Mouse (Mus musculus): ENCODE measurements around the gene Safb2. TPM values are rescaled to one million over a fixed set of nuclear protein-coding genes. Genes with fewer than 3 reads are reported as not detected.
"Not testable (repeated sequence)": the region's sequence is repeated elsewhere in the genome, so short reads cannot be mapped to it uniquely, and the experiment has no call there.

Safb2 gene
- polyA plus RNA-seq, 1 experiment from 2014 or later: 69.4 TPM

DNA sequence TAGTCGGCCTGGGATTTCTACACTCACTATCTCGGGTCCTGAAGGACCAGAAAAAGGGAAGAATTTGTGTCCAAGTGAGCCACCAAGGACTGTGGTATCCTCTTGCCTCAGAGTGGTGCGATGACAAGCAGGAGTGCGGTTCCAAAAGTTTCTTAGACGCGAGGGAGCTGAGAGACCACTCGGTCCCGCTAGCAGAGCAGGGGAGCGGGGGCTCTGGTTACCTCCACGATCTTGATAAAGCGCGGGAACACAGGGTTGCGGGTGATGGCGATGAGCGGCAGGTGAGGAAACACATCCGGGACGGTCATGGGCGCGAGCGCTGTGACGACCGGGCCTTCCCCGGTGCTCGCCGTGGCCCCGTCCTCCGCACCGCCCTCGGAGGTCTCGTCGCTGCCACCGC lies 41.9 kb upstream of the Safb2 start:
- DNase-seq: no peak
- H3K4me3 ChIP-seq (ENCODE audit: low read depth, low read length): peak overlapping the region; percentile 96
- H3K4me1 ChIP-seq (ENCODE audit: insufficient read depth): 0 out of 2 replicates have a peak, but pooled peaks cover 5% of the 10 kb centered on the region
- H3K36me3 ChIP-seq (ENCODE audit: insufficient read depth): peaks cover 29% of the 10 kb centered on the region
- ATAC-seq (ENCODE audit: insufficient read depth): no peak; the same call in 1 of the 2 replicates
- H3K9me3 ChIP-seq (ENCODE audit: low read depth, low read length): no peaks in the 10 kb centered on the region
- no peak for TF ChIP-seq CTCF (IDR thresholded peaks at IDR 0.05; ENCODE audit: low read depth)
- H3K4me2 ChIP-seq: peak overlapping the region; percentile 91
- peak overlapping the region; percentile 65; the same call in 1 of the 2 replicates for H3K27ac ChIP-seq (ENCODE audit: low read depth)
- H3K9ac ChIP-seq: peak overlapping the region; percentile 87
- H3K27me3 ChIP-seq (ENCODE audit: insufficient read depth, low read length): no peaks in the 10 kb centered on the region
- WGBS: under 1% methylated on average over 32 of the region's 32 CpGs

DNA sequence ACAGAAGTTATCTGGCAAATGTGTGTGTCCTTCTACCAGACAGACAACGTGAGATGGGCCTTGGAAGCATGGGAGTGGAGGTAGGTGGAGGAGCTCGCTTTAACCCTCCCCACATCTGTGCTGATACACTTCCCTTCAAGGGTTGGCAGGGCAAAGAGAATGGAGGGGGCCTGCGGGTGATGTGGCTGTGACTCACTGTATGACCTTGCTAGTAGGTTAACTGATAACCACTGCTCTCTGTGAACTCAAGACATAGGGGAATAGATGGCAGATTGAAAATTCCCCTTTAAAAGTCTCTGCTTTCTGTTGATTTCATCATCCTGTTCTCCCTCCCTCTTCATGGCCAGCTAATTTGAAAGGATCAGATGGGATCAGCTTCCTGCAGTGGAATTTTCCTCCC lies 41.1 kb upstream of the Safb2 start:
- peak overlapping the region; percentile 91 for H3K4me2 ChIP-seq
- WGBS: 83% methylated on average over 3 of the region's 3 CpGs
- ATAC-seq (ENCODE audit: insufficient read depth) (no peak), DNase-seq (no peak)
- peaks cover 35% of the 10 kb centered on the region for H3K36me3 ChIP-seq (ENCODE audit: insufficient read depth)
- no peaks in the 10 kb centered on the region for H3K27me3 ChIP-seq (ENCODE audit: insufficient read depth, low read length)
- H3K9me3 ChIP-seq (ENCODE audit: low read depth, low read length): no peaks in the 10 kb centered on the region
- peak overlapping the region; percentile 87; the same call in 1 of the 2 replicates for H3K9ac ChIP-seq
- H3K27ac ChIP-seq (ENCODE audit: low read depth): no peak overlapping the region
- no peak for TF ChIP-seq CTCF (IDR thresholded peaks at IDR 0.05; ENCODE audit: low read depth)
- H3K4me1 ChIP-seq (ENCODE audit: insufficient read depth): 0 out of 2 replicates have a peak, but pooled peaks cover 5% of the 10 kb centered on the region
- H3K4me3 ChIP-seq (ENCODE audit: low read depth, low read length): peak overlapping the region; percentile 96

DNA sequence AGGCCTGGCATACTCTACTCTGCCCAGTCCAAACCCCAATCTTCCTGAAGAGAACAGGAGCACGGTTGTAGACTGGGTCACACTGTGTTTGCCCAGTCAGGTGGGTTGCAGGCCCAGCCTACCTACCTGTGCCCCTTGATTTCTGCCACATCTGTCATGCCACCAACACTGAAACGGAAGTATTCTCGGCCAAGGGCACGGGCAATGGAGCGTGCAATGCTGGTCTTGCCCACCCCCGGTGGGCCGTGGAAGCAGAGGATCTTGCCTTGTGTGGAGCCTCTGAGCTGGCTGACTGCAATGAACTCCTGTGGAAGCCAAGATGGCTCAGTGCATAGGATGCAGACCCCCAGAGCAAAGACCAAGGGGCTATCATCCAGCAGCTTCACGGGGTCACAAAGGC lies 33.2 kb upstream of the Safb2 start:
- Histone ChIP-seq H3K9ac (no peak overlapping the region), H3K27me3 (ENCODE audit: insufficient read depth, low read length) (no peaks in the 10 kb centered on the region), H3K27ac (ENCODE audit: low read depth) (no peak overlapping the region), H3K4me1 (ENCODE audit: insufficient read depth) (peaks cover 7% of the 10 kb centered on the region; the same call in 1 of the 2 replicates), H3K4me2 (no peak overlapping the region), H3K36me3 (ENCODE audit: insufficient read depth) (peaks cover 85% of the 10 kb centered on the region), H3K9me3 (ENCODE audit: low read depth, low read length) (no peaks in the 10 kb centered on the region), H3K4me3 (ENCODE audit: low read depth, low read length) (no peak overlapping the region)
- ATAC-seq (ENCODE audit: insufficient read depth): no peak
- WGBS: 87% methylated on average over 8 of the region's 8 CpGs
- DNase-seq: no peak
- TF ChIP-seq CTCF (IDR thresholded peaks at IDR 0.05; ENCODE audit: low read depth): no peak

DNA sequence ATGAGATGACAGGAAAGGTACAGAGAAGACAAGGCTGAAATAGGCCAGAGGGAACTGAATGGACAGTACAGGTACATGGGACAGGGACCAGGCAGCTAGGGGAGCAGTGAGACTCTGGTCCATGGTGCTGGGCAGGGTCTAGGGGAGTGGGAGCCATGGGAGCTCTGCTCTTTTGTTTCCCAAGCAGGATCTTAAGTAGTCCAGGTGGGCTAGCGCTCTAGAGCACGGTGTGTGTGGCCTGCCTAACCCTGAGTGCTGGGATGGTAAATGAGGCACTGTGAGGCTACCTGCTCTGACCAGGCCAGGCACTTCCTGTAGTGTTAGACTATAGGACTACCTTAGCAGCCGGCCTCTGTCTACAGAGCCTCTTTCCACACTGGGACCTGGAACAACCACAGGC lies 32.3 kb upstream of the Safb2 start:
- H3K4me3 ChIP-seq (ENCODE audit: low read depth, low read length): no peak overlapping the region
- TF ChIP-seq CTCF (IDR thresholded peaks at IDR 0.05; ENCODE audit: low read depth): no peak
- no peak for DNase-seq
- H3K4me1 ChIP-seq (ENCODE audit: insufficient read depth): peaks cover 7% of the 10 kb centered on the region; the same call in 1 of the 2 replicates
- no peak for ATAC-seq (ENCODE audit: insufficient read depth)
- H3K4me2 ChIP-seq: no peak overlapping the region
- no peaks in the 10 kb centered on the region for H3K27me3 ChIP-seq (ENCODE audit: insufficient read depth, low read length)
- no peaks in the 10 kb centered on the region for H3K9me3 ChIP-seq (ENCODE audit: low read depth, low read length)
- no peak overlapping the region for H3K27ac ChIP-seq (ENCODE audit: low read depth)
- H3K36me3 ChIP-seq (ENCODE audit: insufficient read depth): peaks cover 76% of the 10 kb centered on the region
- H3K9ac ChIP-seq: no peak overlapping the region
- 80% methylated on average over 3 of the region's 3 CpGs for WGBS

GRCm38 (mm10) chr17:56615792-56616191 lies 31.4 kb upstream of the Safb2 start:
- no peak overlapping the region for H3K27ac ChIP-seq (ENCODE audit: low read depth)
- DNase-seq (no peak), ATAC-seq (ENCODE audit: insufficient read depth) (no peak)
- no peaks in the 10 kb centered on the region for H3K9me3 ChIP-seq (ENCODE audit: low read depth, low read length)
- H3K27me3 ChIP-seq (ENCODE audit: insufficient read depth, low read length): no peaks in the 10 kb centered on the region
- H3K4me3 ChIP-seq (ENCODE audit: low read depth, low read length): no peak overlapping the region
- peaks cover 7% of the 10 kb centered on the region; the same call in 1 of the 2 replicates for H3K4me1 ChIP-seq (ENCODE audit: insufficient read depth)
- 76% methylated on average over 4 of the region's 4 CpGs for WGBS
- no peak overlapping the region for H3K4me2 ChIP-seq
- peaks cover 69% of the 10 kb centered on the region for H3K36me3 ChIP-seq (ENCODE audit: insufficient read depth)
- TF ChIP-seq CTCF (IDR thresholded peaks at IDR 0.05; ENCODE audit: low read depth): no peak
- no peak overlapping the region for H3K9ac ChIP-seq

DNA sequence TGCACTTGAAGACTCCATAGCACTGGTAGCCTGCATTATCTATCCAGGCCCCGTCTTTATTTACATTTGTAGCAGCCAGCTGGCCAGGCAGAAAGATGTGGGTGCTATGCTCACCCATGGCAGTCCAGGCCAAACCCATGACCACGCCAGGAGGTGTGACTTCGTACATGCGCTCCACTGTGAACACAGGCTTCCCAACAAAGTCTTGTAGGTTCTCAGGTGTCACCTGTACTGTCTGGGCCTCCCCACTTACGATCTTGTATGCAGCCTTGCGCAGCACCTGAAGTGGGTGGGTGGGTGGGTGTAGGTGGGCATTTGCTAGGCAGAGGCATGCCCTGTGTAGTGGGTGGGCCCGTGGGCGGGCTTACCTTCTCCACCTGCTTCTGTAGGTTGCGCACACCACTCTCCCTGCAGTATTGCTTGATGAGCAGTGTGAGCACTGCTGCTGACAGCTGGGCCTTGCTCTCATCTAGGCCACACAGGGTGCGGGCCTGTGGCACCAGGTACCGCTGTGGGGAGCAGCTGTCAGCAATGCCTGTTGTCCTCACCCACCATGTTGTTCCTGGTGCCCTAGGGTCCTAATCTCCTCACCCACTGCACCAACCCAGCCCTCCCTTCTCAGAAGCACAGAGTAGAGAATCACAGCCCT lies 30.9 kb upstream of the Safb2 start:
- Histone ChIP-seq H3K36me3 (ENCODE audit: insufficient read depth) (peaks cover 64% of the 10 kb centered on the region), H3K4me3 (ENCODE audit: low read depth, low read length) (peak overlapping the region; percentile 78), H3K4me2 (peak overlapping the region; percentile 98), H3K9me3 (ENCODE audit: low read depth, low read length) (no peaks in the 10 kb centered on the region), H3K27ac (ENCODE audit: low read depth) (no peak overlapping the region), H3K9ac (peak overlapping the region; percentile 91; the same call in 1 of the 2 replicates), H3K27me3 (ENCODE audit: insufficient read depth, low read length) (no peaks in the 10 kb centered on the region), H3K4me1 (ENCODE audit: insufficient read depth) (peaks cover 10% of the 10 kb centered on the region)
- ATAC-seq (ENCODE audit: insufficient read depth): no peak
- no peak for TF ChIP-seq CTCF (IDR thresholded peaks at IDR 0.05; ENCODE audit: low read depth)
- 80% methylated on average over 11 of the region's 11 CpGs for whole genome bisulfite sequencing
- DNase-seq: no peak

DNA sequence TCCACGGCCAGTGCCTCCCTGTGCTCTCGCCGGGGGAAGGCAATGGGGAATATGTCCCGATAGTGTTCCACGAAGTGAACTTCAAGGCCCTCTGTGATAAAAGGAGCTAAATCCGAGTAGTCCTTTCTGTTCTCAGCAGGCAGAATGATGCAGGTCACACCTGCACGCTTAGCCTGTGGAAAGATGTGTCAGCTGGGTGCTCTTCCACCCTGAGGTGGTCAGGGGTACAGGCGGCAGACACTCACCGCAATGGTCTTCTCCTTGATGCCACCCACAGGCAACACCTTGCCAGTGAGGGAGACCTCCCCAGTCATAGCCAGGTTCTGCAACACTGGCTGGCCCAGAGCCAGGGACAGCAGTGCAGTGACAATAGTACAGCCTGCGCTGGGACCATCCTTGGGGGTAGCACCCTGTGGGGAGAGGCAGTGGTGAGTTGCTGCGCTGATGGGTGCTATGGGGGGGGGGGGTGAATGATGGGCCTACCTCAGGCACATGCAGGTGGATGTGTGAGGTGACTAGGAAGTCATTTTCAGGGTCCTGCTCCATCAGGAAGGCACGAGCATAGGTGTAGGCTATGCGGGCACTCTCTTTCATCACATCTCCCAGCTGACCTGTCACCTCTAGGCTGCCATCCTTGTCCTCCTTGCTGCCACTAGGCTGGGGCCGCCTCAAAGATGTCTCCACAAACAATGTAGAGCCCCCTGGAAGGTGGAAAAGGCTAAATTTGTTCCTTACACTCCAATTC lies 30.2 kb upstream of the Safb2 start:
- Histone ChIP-seq H3K4me1 (ENCODE audit: insufficient read depth) (peaks cover 12% of the 10 kb centered on the region), H3K27ac (ENCODE audit: low read depth) (no peak overlapping the region), H3K9me3 (ENCODE audit: low read depth, low read length) (no peaks in the 10 kb centered on the region), H3K4me2 (peak overlapping the region; percentile 98), H3K9ac (peak overlapping the region; percentile 91), H3K36me3 (ENCODE audit: insufficient read depth) (peaks cover 57% of the 10 kb centered on the region), H3K27me3 (ENCODE audit: insufficient read depth, low read length) (no peaks in the 10 kb centered on the region), H3K4me3 (ENCODE audit: low read depth, low read length) (peak overlapping the region; percentile 78)
- TF ChIP-seq CTCF (IDR thresholded peaks at IDR 0.05; ENCODE audit: low read depth): 0 out of 2 replicates have a peak, but pooled peaks have one; percentile 4
- WGBS: 19% methylated on average over 14 of the region's 14 CpGs
- ATAC-seq (ENCODE audit: insufficient read depth) (no peak), DNase-seq (peak; percentile 40)

DNA sequence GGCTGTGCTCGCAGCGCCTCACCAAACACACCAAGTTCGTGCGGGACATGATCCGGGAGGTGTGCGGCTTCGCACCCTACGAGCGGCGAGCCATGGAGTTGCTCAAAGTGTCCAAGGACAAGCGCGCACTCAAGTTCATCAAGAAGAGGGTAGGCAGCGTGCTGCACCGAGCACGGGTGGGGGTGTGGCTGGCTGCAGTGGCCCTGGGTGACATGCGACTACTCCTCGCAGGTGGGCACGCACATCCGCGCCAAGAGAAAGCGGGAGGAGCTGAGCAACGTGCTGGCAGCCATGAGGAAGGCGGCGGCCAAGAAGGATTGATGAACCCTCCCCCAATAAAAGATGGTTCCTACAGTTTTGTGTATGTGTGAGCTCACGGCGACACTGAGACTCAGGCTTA lies 29.5 kb upstream of the Safb2 start:
- not testable (repeated sequence) for H3K27me3 ChIP-seq (ENCODE audit: insufficient read depth, low read length); H3K9me3 ChIP-seq (ENCODE audit: low read depth, low read length); ATAC-seq (ENCODE audit: insufficient read depth); DNase-seq
- Histone ChIP-seq H3K27ac (ENCODE audit: low read depth) (peak overlapping the region; percentile 92), H3K4me2 (peak overlapping the region; percentile 98), H3K4me3 (ENCODE audit: low read depth, low read length) (peak overlapping the region; percentile 78), H3K4me1 (ENCODE audit: insufficient read depth) (peaks cover 12% of the 10 kb centered on the region), H3K9ac (peak overlapping the region; percentile 91), H3K36me3 (ENCODE audit: insufficient read depth) (peaks cover 50% of the 10 kb centered on the region)
- WGBS: 3% methylated on average over 26 of the region's 26 CpGs

Data from lung, embryonic 14.5 days (tissue).